Mouse (Mus musculus): ENCODE results near the gene Tmem191c. TPM values are rescaled to one million over a fixed set of nuclear protein-coding genes. Genes with fewer than 3 reads are reported as not detected.

Tmem191c gene
- total and polyA plus RNA-seq, 2 experiments from 2014 or later, result 76.9 to 112 TPM

GRCm38 (mm10) chr16:17251539-17251938 lies 24.3 kb upstream of the Tmem191c start:
- DNase-seq (ENCODE audit: low spot score), result peak; percentile 66
- TF ChIP-seq CTCF (IDR thresholded peaks at IDR 0.05; ENCODE audit: low read depth), result no peak
- Histone ChIP-seq H3K4me3 (ENCODE audit: low read length) (no peak overlapping the region), H3K4me2 (ENCODE audit: low read depth, low read length) (no peak overlapping the region), H3K9me3 (ENCODE audit: low read length) (no peaks in the 10 kb centered on the region), H3K27ac (no peak overlapping the region), H3K36me3 (ENCODE audit: insufficient read depth, low read length) (peaks cover 6% of the 10 kb centered on the region; the same call in 1 of the 2 replicates), H3K27me3 (ENCODE audit: insufficient read depth, low read length) (no peaks in the 10 kb centered on the region), H3K4me1 (ENCODE audit: insufficient read depth, low read length) (peaks cover 7% of the 10 kb centered on the region), H3K9ac (replicated peaks; ENCODE audit: low read length) (no peak overlapping the region)
- no peak for ATAC-seq
- WGBS, result 59% methylated on average over 3 of the region's 3 CpGs

GRCm38 (mm10) chr16:17252086-17252726 lies 23.7 kb upstream of the Tmem191c start:
- WGBS, result 70% methylated on average over 3 of the region's 3 CpGs

GRCm38 (mm10) chr16:17252841-17253240 lies 23.0 kb upstream of the Tmem191c start:
- Histone ChIP-seq H3K27ac (no peak overlapping the region), H3K9me3 (ENCODE audit: low read length) (no peaks in the 10 kb centered on the region), H3K4me3 (ENCODE audit: low read length) (no peak overlapping the region), H3K4me1 (ENCODE audit: insufficient read depth, low read length) (peaks cover 7% of the 10 kb centered on the region), H3K36me3 (ENCODE audit: insufficient read depth, low read length) (peaks cover 9% of the 10 kb centered on the region; the same call in 1 of the 2 replicates), H3K9ac (replicated peaks; ENCODE audit: low read length) (no peak overlapping the region), H3K4me2 (ENCODE audit: low read depth, low read length) (no peak overlapping the region), H3K27me3 (ENCODE audit: insufficient read depth, low read length) (no peaks in the 10 kb centered on the region)
- WGBS, result 71% methylated on average over 7 of the region's 7 CpGs
- ATAC-seq (no peak), DNase-seq (ENCODE audit: low spot score) (no peak)
- TF ChIP-seq CTCF (IDR thresholded peaks at IDR 0.05; ENCODE audit: low read depth), result no peak

More at GRCm38 (mm10) chr16:17252086-17252726, 23.7 kb upstream of the Tmem191c start:
- no peaks in the 10 kb centered on the region for H3K27me3 ChIP-seq (ENCODE audit: insufficient read depth, low read length)
- H3K4me2 ChIP-seq (ENCODE audit: low read depth, low read length), result no peak overlapping the region
- H3K36me3 ChIP-seq (ENCODE audit: insufficient read depth, low read length), result peaks cover 7% of the 10 kb centered on the region; the same call in 1 of the 2 replicates
- no peak overlapping the region for H3K9ac ChIP-seq (replicated peaks; ENCODE audit: low read length)
- no peak overlapping the region for H3K4me3 ChIP-seq (ENCODE audit: low read length)
- no peaks in the 10 kb centered on the region for H3K9me3 ChIP-seq (ENCODE audit: low read length)
- ATAC-seq, result 0 out of 2 replicates have a peak, but pooled peaks have one; percentile 30
- TF ChIP-seq CTCF (IDR thresholded peaks at IDR 0.05; ENCODE audit: low read depth), result no peak
- peaks cover 7% of the 10 kb centered on the region for H3K4me1 ChIP-seq (ENCODE audit: insufficient read depth, low read length)
- no peak for DNase-seq (ENCODE audit: low spot score)
- no peak overlapping the region for H3K27ac ChIP-seq

- WGBS, result 19% methylated on average over 4 of the region's 4 CpGs
- ATAC-seq, result no peak
Measured at GRCm38 (mm10) chr16:17254005-17254597, 21.8 kb upstream of the Tmem191c start.

DNA sequence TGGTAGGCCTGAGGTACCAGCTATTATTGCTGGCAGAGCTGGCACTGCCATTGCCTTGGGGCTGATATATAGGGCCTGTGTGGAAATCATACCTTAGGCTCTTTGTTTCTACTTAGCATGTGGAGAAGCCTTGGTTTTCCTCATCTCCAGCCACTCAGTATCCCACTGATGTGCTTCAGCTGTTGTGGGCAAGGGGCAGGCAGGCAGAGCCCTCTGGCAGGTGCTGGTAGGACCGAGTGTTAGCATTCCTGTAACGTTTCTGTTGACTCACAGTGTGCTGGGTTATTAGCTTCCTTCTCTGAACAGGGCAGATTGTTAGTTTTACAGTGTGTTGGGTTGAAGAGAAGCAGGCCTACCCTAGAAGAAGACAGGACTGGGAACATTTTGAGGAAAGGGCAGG lies 20.6 kb upstream of the Tmem191c start:
- Histone ChIP-seq H3K36me3 (ENCODE audit: insufficient read depth, low read length) (peaks cover 24% of the 10 kb centered on the region), H3K9me3 (ENCODE audit: low read length) (no peaks in the 10 kb centered on the region), H3K4me2 (ENCODE audit: low read depth, low read length) (no peak overlapping the region), H3K9ac (replicated peaks; ENCODE audit: low read length) (no peak overlapping the region), H3K4me1 (ENCODE audit: insufficient read depth, low read length) (peaks cover 7% of the 10 kb centered on the region), H3K27me3 (ENCODE audit: insufficient read depth, low read length) (no peaks in the 10 kb centered on the region), H3K4me3 (ENCODE audit: low read length) (no peak overlapping the region), H3K27ac (no peak overlapping the region)
- ATAC-seq (no peak), DNase-seq (ENCODE audit: low spot score) (no peak)
- whole genome bisulfite sequencing, result 84% methylated on average over 2 of the region's 2 CpGs
- TF ChIP-seq CTCF (IDR thresholded peaks at IDR 0.05; ENCODE audit: low read depth), result no peak

More at GRCm38 (mm10) chr16:17254005-17254597, 21.8 kb upstream of the Tmem191c start:
- DNase-seq (ENCODE audit: low spot score), result no peak
- Histone ChIP-seq H3K27me3 (ENCODE audit: insufficient read depth, low read length) (no peaks in the 10 kb centered on the region), H3K4me1 (ENCODE audit: insufficient read depth, low read length) (peaks cover 7% of the 10 kb centered on the region), H3K4me2 (ENCODE audit: low read depth, low read length) (no peak overlapping the region), H3K9ac (replicated peaks; ENCODE audit: low read length) (no peak overlapping the region), H3K4me3 (ENCODE audit: low read length) (no peak overlapping the region), H3K27ac (0 out of 2 replicates have a peak overlapping the region, but pooled peaks have one; percentile 11), H3K36me3 (ENCODE audit: insufficient read depth, low read length) (peaks cover 21% of the 10 kb centered on the region), H3K9me3 (ENCODE audit: low read length) (no peaks in the 10 kb centered on the region)
- no peak for TF ChIP-seq CTCF (IDR thresholded peaks at IDR 0.05; ENCODE audit: low read depth)

- 54% methylated on average over 9 of the region's 9 CpGs for WGBS
- Histone ChIP-seq H3K9ac (replicated peaks; ENCODE audit: low read length) (no peak overlapping the region), H3K27me3 (ENCODE audit: insufficient read depth, low read length) (no peaks in the 10 kb centered on the region), H3K27ac (no peak overlapping the region), H3K4me1 (ENCODE audit: insufficient read depth, low read length) (peaks cover 7% of the 10 kb centered on the region; the same call in 1 of the 2 replicates), H3K9me3 (ENCODE audit: low read length) (no peaks in the 10 kb centered on the region), H3K36me3 (ENCODE audit: insufficient read depth, low read length) (peaks cover 31% of the 10 kb centered on the region), H3K4me3 (ENCODE audit: low read length) (no peak overlapping the region), H3K4me2 (ENCODE audit: low read depth, low read length) (no peak overlapping the region)
- DNase-seq (ENCODE audit: low spot score), result peak; percentile 73
- peak; percentile 35 for TF ChIP-seq CTCF (IDR thresholded peaks at IDR 0.05; ENCODE audit: low read depth)
- peak; percentile 71 for ATAC-seq
Measured at GRCm38 (mm10) chr16:17257359-17257821, 18.5 kb upstream of the Tmem191c start.
